Mouse (Mus musculus): ENCODE measurements at regions not wholly inside any gene's neighbourhood (a gene's known extent, or its start where the extent isn't known, plus 50 kb on each side); places are given as distances from the start of the nearest gene placed in this dataset.

DNA sequence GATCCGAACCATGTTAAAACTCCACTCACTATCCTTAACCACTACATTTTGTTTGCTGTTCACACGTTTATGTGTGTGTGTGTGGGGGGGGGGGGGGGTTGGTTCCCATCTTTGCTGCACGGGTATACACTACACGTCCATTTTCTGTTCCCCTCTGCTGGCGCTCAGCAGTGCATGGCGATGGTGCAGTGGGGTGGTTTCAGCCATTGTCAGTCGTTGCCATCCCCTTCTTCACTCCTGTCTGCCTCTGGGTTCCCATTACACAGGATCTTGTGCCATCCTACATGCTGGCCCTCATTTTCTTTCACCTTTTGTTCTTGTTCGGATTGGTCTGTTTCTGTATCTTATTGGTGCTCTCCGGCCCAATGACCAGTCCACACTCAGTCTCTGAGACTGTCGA, 194.4 kb downstream of the Dcdc2c start:
- TF ChIP-seq CTCF (IDR thresholded peaks at IDR 0.05; ENCODE audit: control insufficient read depth, insufficient read depth, insufficient read length): no peak
- TF ChIP-seq MYOD1 (IDR thresholded peaks at IDR 0.05; ENCODE audit: control insufficient read depth, insufficient read length, low read depth): no peak
- no peak for TF ChIP-seq MYOG (IDR thresholded peaks at IDR 0.05; ENCODE audit: control insufficient read depth, extremely low read depth, insufficient read length)
